Mouse (Mus musculus): ENCODE results near the gene Abhd12.

DNA sequence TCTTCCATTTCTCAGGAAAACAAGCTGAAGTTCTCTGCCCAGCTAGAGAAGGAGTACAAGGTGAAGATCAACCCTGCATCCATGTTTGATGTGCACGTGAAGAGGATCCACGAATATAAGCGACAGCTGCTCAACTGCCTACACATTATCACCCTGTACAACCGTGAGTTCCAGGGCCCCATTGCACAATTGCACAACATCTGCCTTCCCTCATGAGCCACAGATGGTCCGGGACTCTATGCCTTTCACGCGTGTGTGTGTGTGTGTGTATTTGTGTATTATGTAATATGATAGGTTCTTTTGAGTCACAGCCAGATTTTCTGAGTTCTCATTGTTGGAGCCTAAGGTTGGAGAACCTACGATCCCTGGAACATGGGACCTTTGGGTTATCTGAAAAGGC lies 83.8 kb downstream of the Abhd12 start:
- TF ChIP-seq POLR2A (IDR thresholded peaks at IDR 0.05; ENCODE audit: insufficient read depth, low read depth, low read length) (no peak), CTCF (IDR thresholded peaks at IDR 0.05; ENCODE audit: insufficient read depth, low read depth, low read length) (no peak)
